Mouse (Mus musculus) right cerebral cortex, adult 18-20 months (tissue): ENCODE measurements around the gene Gm20388.
"Not testable (repeated sequence)": the region's sequence is repeated elsewhere in the genome, so short reads cannot be mapped to it uniquely, and the experiment has no call there.

Experiments used
- DNase-seq: peaks from one replicate; pipeline ENCODE4 v3.0.0; 2022; ENCODE audit warnings: mixed read lengths

Gene Gm20388

DNA sequence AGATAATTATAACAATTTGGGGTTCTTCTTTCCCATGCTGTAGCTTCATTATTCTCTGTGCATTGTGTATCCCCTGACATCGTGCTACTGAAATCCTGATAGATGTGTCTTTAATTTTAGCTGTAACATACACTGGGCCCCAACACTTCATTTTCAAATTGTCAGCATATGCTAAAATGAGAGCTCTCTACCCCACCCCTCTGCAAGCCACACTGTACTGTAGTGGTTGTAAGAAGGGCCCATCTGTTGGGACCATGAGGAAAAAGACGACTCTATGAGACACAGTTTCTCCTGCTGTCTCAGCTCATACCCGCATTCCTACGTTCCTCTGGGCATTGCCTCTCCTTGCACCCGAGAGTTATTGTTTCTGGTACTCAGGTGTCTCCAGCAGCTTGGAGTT, 4226.6 kb downstream of the Gm20388 start:
- DNase-seq = no peak

DNA sequence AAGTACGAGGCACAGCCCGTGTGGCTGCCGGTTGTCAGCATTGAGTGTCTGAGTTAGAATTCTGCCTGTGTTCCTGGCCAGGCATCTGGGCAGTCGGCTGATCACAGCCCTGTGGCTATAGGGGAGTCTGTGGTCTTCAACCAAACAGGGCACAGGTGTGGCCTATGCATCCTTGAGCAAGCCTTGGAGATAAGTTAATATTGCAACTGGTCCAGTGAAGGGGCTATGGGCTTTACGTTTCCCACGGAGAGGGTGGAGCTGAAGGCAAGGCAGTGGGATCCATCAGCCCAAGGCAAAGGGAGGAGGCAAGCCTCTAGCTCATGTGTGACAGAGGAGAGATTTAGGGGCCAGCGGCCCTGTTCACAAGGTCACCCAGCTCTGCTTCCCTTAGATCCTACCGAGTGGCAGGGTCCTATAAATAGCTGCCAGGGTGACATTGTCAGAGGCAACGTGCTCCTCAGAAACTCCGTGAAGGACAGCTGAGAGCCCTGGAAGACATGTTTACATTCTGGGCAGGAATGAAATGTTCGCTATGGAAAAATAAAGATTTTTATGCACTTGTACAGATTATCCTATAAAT, 4229.7 kb downstream of the Gm20388 start:
- DNase-seq = no peak

DNA sequence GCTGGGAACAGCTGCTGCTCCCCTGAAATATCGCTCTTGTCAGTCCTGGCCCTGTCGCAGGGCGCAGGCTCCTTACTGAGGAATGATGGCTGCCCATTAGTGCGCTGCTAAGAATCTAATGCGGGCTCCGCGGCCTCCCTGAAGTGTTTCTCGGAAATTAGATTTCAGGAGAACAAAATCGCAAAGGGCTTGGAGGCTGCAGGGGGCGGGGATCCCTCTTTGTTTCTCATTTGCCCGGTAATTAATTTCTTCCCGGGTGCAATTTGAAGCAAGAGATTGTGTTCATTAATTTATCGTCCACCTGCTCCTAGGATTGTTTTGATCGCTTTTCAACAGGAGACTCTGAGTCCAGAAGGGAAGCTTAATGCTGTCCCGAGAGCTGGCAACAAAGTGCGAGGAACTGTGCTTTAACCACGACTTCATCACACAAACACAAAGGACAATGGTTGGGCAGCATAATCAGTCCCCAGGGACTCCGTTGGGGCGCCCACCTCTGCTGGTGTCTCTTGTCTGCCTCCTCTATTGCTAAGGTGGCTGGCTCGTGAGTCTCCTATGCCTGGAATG, 4230.3 kb downstream of the Gm20388 start:
- DNase-seq = no peak

DNA sequence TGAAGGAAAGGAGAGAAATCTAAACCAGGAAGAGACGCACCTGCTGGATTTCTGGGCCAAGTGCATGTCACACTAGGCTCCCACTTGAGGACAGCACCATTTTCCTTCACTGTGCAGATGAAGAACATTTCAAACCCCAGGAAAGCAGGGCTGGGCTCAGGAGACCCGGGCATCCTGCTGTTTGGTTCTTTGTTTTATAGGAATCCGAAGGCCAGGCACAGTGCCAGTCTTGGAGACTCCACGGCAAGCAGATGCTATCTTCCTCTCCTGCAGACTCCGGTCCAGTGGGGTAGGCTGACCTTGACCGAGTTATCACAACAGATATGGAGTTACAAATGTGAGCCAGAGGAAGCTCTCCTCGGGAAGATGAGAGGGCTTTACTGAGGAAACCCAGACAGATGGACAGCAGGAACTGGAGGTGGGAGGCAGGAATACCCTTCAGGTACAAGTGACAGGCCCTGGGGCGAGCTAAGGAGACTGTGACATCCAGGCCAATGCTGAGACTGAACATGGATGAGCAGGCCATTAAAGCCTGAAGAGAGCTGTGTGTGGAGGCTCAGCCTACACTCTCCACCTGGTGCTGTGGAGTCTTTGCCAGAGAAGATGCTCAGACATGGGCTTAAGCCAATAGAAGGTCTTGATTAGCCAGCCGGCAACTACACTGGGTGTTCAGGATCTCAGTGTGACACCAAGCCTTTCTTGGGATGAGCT, 4231.2 kb downstream of the Gm20388 start:
- peak; percentile 28 for DNase-seq

DNA sequence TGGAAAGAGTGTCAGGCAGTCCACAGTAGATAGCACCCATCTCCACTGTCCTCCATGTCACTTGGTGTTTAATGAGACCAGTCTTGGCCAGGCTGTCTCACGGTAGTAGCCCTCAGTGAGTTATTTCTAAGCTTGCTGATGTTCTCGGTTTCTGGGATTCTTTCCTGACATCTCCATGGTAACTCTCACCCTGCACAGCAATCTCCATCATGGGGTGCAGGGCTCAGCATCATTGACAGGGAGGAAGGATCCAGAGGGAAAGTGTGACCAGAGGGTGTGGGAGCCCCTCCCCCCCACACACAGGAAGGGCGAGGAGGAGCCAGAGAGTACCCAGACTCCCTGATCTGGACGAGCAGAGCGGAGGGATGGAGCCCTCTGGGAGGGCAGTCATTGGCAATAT, 4232.4 kb downstream of the Gm20388 start:
- no peak for DNase-seq

DNA sequence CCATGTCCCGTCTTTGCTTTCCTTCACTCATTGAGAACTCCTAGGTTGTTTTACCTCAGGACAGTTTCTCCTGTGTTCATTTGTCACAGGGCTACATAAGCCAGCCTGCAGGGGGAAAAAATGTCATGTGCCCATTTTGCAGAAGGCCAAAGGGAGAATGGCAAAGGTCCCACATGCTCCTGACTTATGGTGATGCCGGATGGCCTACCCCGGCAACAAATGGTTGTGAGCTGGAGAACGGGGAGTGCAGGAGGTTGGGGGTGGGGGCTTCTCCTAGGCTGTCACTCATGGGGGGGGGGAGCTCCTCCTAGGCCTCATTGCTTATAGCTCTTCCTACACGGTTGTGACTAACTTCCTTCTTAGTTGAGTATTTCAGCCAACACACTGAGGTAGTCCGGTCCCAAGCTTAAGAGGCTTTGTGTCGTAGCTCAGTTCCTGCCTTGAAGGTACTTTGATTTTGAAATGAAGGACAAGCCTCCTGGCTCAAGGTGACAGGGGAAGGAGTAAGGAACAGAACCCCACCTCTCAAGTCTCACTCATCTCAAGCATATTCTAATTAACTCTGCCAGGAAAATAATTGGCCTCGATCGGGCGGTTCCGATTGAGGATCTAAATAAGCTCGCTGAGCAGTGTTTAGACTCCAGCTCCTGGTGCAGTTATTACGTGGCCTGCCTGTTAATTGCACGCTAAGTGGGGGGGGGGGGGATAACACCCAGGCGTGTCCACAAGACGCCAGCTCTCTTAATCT, 4233.4 kb downstream of the Gm20388 start:
- DNase-seq = no peak

DNA sequence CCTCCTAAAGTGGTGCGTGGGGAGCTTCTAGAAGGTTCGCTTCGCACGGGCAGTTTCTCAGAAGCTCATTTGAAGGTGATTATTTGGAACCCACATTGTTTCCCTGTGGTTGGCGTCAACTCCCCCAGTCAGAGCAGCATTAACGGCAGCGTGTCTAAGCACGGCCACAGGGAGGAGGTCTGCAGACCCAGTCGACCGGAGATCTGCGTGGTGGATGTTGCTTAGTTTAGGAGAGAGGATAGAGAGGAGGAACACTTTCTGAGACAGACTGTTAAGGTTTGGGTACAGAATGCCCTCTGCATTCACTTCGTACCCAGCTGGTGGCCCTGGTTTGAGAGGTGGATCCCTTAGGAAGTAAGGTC, 4234.0 kb downstream of the Gm20388 start:
- no peak for DNase-seq

DNA sequence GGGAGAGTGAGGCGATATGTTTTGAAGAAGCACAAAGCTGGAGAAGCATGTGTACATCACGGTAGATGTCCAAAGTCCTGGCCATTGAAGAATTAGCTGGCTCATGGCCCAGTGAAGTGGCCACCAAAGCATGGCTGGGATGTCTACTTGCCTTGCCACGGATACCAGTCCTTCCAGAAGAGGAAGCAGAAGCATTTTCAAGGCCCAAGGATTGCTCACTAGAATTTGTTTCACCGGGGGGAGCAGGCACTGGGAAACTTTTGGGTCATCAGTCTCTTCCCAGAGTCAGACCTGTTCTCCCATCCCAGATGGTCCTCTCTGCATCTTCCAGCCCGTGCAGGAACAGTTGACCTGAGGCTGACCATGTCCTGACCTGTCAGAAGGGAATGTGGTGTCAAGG, 4235.6 kb downstream of the Gm20388 start:
- DNase-seq = no peak

DNA sequence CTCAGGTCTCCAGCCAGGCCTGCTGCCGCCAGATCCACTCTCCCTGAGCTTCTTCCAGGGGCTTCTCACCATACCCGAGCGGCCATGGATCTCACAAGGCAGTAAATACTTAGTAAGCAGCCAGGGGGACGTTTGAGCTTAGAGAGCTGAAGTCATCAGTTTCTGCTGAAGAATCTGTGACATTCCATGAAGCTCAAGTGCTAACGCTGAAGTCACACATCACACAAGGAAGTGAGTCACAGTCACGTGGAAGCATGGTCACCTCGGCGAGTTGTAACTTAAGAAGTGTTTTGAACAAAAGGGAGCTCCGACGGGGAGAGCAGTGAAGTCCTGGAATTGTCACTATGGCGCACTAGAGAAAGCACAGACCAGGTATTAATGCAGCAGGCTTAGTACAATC, 4239.4 kb downstream of the Gm20388 start:
- no peak for DNase-seq

DNA sequence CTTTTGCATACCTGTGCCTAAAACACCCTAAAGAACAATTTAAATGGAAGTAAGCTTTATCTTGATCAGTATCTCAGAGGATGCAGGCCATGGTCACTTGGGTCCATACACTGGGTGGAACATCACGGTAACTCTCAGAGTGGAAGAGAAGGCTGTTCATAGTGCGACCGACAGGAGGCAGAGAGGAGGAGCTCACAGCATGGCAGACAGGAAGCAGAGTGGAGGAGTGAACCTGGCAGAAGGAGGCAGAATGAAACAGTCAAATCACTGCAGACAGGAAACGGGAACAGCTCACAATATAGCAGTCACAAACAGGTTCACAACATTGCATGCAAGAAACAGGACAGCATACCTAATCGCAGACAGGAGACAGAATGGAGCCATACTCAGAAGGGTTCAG, 4239.9 kb downstream of the Gm20388 start:
- DNase-seq = no peak

DNA sequence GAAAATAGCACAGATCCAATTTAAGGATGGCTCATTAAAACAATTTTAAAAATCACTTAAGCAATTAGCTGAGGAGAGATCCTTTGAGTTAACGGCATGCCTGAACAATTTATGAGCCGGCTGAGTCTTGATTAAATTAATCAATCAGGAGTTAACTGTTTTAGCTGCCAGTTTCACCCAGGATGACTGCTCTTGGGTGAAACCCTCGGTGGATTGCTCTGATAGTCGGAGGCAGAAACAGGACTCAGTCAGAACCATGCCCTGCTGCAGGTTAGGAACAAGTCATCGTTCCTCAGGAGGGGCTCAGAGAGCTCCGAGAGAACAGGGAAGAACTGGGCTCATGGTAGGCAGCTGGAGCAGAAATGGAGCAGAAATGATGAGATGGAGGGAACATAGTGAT, 4241.2 kb downstream of the Gm20388 start:
- no peak for DNase-seq

DNA sequence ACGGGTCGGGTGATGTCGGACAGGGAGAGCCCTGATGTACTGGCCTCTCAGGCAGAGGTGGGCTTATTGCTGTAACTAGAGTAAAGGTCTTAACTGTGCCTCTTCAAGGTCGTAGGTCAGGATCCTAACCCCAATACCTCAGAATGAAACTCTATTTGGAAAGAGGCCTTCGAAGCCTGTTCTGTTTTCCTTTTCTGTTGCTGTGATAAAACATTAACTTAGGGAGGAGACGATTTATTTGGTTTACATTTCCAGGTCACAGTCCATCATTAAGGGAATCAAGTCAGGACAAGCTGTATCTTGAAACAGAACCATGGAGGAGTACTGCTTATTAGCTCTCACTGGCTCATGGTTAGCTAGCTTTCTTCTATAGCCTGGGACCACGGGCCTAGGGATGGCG, 4242.1 kb downstream of the Gm20388 start:
- DNase-seq = no peak

DNA sequence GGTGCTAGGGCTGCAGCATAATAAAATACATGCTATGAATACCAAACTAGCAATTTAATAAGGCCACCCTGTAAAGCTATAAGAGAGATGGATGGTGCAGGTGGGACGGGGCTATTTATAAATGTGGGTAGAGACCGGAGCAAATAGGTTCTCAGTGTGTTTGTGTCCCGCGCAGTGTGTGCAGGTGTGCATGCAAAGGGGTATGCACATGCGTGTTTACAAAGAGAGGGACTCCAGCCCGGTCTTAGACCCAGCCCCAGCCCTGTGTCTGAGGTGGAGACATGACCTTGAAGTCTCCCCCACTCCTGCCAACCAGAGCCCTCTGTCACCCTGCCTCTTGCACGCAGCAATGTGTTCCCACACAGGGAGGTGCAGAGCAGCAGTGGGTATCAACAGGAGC, 4245.7 kb downstream of the Gm20388 start:
- no peak for DNase-seq

DNA sequence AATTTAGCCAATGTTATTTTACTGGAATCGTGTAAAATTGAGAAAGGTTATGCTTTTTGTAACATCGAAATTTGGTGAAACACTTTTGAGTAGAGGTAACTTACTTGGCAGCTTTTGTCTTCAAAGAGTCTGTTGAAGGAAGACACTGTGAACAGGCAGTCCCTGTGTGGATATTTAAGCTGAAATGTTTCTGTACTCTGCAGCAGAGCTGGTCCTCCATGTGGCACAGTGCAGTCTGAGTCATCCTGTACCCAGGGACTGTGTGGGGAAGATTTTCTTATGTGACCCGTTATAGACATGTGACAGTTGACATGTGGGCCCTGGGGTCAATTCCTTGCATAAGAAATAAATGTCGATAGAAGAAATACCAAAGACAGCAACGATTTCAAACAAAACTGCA, 4251.0 kb downstream of the Gm20388 start:
- no peak for DNase-seq

DNA sequence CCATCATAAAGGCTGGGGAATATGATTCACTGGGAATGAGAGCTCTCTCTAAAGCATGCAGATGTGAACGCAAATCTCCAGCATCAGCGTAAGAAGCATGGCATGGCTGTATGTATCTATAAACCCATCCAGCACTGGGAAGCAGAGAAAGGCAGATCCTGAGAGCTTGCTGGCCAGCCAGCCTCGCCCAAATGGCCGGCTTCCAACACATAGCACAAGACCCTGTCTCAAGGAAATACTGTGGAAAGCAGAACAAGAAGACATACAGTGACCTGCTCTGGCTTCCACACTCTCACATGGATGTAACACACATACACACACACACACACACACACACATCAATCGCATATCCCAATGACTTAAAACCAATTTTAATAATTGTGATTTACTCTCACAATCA, 4252.6 kb downstream of the Gm20388 start:
- DNase-seq = no peak

DNA sequence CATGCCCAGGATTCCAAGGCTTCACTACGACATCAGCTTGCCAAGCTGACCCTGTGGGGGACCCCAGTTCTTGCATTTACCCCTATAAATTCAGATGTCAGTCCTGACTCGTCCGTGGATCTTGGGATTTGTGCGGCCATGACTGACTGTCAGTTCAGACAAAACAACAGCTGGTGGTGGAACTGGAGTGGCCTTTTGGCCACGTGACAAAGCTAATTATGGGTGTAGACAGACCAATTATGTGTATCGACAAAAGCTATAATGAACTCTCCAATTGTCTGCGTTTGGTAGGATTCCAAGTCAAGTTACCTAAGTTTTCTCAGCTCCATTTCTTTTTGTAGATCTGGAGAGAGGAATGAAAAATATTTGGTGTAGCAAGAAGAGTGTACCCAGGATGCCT, 4259.1 kb downstream of the Gm20388 start:
- no peak for DNase-seq

DNA sequence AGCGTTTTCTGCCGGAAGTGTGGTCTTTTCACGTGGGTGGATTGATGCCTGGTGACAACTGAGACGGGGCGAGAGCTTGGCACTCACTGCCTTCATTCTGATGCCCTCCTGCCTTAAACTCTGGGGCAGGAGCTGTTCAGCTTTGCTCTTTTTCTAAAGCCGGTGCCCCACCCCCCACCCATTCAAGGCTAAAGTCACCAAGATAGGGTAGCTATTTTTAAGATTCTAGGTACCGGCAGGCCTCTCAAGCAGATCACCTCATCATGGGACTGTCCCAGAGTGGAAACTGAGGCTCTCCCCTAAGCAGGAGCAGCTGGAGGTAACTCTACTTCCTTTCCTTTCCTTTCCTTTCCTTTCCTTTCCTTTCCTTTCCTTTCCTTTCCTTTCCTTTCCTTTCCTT, 4260.0 kb downstream of the Gm20388 start:
- DNase-seq = no peak

DNA sequence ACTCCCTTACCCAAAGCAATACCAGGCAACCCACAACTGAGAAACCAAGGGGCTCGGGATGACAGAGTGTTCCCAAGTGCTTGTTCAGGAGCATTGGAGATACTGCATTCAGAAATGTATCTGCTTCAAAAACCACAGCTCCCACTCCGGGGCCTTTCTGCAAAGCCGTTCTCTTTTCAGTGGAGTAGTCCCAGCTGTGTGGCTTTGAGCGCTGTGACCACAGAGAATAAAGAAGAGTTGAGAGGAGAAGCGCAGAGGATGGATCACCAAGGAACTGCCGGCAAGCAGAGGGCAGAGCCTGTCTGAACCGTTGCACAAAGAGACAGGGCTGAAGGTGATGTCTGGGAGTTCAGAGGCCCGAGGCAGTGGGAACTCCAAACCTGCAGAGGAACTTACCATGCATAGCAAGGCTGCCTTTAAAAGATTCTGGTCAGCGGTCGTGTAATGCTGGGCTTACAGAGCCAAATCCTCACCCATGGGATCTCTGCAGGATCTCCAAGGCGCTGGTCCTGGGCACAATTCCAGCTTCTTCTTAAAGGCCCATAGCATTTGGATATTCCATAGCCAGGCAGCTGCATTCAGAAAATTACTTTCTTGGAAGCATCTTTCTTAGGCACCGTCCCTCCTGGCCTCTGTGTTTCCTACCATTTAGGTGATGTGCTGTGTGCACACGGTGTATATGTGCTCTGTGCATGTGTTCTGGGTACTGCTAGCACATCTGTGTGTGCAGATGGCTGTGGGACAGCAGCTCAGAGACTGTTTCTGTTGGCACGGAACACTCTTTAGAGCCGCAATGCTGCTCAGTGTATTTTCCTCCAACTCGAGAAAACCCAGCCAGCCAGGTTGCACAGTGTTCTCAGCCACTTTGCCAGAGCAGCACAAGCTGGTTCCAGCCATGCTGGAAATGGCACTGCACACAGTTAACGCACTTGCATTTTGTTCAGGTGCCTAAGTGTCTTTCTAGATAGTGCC, 4261.2 kb downstream of the Gm20388 start:
- DNase-seq = peak; percentile 24

DNA sequence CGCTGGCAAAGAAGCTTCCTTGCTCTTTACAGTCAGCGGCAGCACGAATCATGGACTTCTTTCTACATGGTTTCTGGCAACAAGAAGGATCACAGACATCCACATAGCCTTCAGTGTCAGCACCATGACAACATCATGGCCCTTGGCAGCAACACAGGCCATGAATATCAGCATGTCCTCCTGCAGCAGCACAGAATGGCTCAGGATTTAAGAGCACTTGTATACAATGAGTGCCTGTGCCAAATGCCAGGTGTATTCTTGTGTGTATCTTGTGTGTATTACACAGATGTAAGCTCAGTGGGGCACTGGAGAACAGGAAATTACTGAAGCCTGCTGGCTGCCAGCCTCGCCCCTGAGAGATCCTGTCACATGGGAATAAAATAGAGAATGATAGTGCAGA, 4263.0 kb downstream of the Gm20388 start:
- DNase-seq = no peak

DNA sequence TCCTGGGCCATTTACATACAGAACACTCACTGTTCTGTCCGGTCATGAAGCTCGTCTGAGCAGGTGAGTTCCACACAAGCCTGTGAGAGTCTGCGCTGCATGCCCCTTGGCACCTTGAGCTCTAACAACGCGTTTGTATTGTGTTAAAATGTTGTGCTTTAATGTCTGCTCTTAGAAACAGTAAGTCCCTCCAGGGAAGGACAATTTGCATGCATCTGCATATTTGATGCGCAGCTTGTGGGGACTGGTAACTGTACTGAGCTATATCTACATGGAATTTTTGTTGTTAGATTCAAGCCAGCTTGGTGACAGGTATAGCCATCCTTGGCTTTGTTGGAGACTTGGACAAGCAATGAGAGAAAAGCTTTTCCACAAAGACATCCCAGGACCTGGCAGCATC, 4265.5 kb downstream of the Gm20388 start:
- no peak for DNase-seq

DNA sequence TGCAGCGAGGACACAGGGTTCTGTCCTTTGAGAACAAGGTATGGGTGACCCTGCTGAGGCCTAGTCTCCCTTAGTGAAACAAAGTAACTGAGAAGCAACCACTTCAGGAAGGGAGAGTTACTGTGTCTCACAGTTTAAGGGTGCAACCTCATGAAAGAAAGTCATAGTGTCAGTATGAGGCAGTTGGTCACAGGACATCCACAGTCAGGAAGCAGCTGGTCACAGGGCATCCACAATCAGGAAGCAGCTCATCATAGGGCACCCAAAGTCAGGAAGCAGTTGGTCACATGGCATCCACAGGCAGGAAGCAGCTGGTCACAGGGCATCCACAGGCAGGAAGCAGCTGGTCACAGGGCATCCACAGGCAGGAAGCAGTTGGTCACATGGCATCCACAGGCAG, 4266.5 kb downstream of the Gm20388 start:
- DNase-seq = not testable (repeated sequence)

DNA sequence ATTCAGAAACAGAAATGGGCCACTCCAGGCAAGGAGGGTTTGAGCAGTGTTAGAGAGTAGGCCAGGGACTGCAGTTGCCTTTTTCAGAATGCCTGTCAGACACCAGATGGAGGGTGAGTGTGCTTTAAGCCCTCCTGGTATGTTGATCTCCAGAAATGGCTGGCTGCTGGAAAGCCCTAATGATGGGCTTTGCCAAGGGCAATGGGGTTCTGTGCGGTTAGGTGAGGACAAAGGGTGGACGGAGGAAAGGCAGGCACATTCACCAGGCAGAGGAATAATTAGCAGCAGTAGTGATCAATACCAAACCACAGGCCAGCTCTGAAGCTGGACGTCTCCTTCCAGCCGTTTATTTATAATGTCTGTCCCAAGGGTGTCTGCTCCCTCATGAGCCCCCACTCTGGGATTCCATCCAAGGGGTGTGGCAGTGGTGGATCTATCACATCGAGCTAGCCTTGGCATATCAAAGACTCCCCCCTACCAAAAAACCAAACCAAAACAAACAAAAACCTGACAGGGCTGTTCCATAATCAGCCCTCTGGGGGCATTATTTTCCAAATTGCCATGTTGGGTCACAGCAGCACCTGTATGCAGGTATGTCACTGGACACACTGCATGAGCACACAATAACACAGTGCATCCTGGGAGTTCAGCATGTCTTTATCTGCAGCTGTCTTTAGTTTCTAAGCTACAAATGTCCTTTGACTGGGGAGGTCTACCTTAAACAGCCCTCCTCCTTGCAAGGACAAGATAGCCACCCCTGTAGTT, 4270.2 kb downstream of the Gm20388 start:
- DNase-seq = no peak
